Mouse (Mus musculus) ES-Bruce4 (cell line): Measurements from ENCODE around the gene Kcnh3.

Experiments used
- CTCF ChIP-seq: IDR thresholded peaks from one replicate; pipeline ENCODE4 v1.8.1; 2011; ENCODE audit warnings: low read depth, low read length
- EP300 ChIP-seq: IDR thresholded peaks from 2 replicates; pipeline ENCODE4 v1.6.1; 2011; ENCODE audit warnings: low read depth, low read length; ENCODE audit not compliant: insufficient read depth
- POLR2A ChIP-seq: IDR thresholded peaks from one replicate; pipeline ENCODE4 v1.8.1; 2011; ENCODE audit warnings: low read length; ENCODE audit not compliant: insufficient read depth

DNA sequence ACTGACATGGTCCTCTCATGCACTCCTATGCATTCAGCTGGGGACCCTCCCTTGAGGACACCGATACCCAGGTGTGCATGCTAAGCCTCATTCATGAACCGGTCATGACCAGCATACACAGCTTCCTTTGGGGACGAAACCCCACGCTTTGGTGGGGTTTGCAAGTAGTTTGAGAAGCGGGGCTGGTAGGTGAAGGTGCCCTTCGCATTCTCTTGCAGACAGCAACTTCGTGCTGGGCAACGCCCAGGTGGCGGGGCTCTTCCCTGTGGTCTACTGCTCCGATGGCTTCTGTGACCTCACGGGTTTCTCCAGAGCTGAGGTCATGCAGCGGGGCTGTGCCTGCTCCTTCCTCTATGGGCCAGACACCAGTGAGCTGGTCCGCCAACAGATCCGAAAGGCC, 1.4 kb downstream of the Kcnh3 start:
- TF ChIP-seq CTCF (no peak), EP300 (no peak), POLR2A (no peak)
